Mouse (Mus musculus) layer of hippocampus, postnatal 36 days (tissue): ENCODE measurements around the gene Olfr224. TPM values are rescaled to one million over a fixed set of nuclear protein-coding genes. Genes with fewer than 3 reads are reported as not detected.

Experiments
- total RNA-seq, 2 experiments: library from RNA; stranded (reverse); gene quantifications; 2 replicates each; pipeline ENCODE4 v1.2.3; 2021

The Olfr224 gene
- total RNA-seq, 2 experiments from 2014 or later: not detected

Other genes with a start within 250 kb of the Olfr224 start
- 10 to 100 TPM; 44.0 to 51.2 TPM for gene Zfp672, start 240.2 kb downstream of the Olfr224 start, total RNA-seq
- gene Sh3bp5l, start 239.8 kb downstream of the Olfr224 start, total RNA-seq: 10 to 100 TPM; 50.3 to 52.9 TPM
- gene Lypd8, start 191.5 kb downstream of the Olfr224 start, total RNA-seq: under 1 TPM in 1 of 2 experiments, not detected in 1; 0.30 TPM
- not detected for gene 1810065E05Rik, start 149.4 kb downstream of the Olfr224 start, total RNA-seq
- gene Gm12253, start 138.0 kb downstream of the Olfr224 start, total RNA-seq: not detected
- not detected for gene Lypd9, start 117.6 kb downstream of the Olfr224 start, total RNA-seq
- gene Olfr30, start 108.3 kb downstream of the Olfr224 start, total RNA-seq: not detected
- gene Olfr332, start 78.0 kb downstream of the Olfr224 start, total RNA-seq: not detected
- gene Olfr331, start 68.0 kb downstream of the Olfr224 start, total RNA-seq: not detected
- not detected for gene Olfr330, start 35.7 kb downstream of the Olfr224 start, total RNA-seq
- gene Olfr329-ps, start 24.1 kb downstream of the Olfr224 start, total RNA-seq: not detected
- gene Olfr328, start 14.9 kb downstream of the Olfr224 start, total RNA-seq: under 1 TPM in 1 of 2 experiments, not detected in 1; 0.15 TPM
- not detected for gene Olfr325, start 7.2 kb upstream of the Olfr224 start, total RNA-seq
- gene Olfr324, start 24.6 kb upstream of the Olfr224 start, total RNA-seq: not detected
- not detected for gene 2210407C18Rik, start 45.5 kb upstream of the Olfr224 start, total RNA-seq
- gene Olfr323, start 59.9 kb upstream of the Olfr224 start, total RNA-seq: not detected
- gene Trim58, start 69.9 kb upstream of the Olfr224 start, total RNA-seq: not detected
- gene Olfr322, start 88.2 kb upstream of the Olfr224 start, total RNA-seq: not detected
- gene Olfr320, start 110.5 kb upstream of the Olfr224 start, total RNA-seq: not detected
- gene Olfr319, start 128.6 kb upstream of the Olfr224 start, total RNA-seq: not detected
- not detected for gene Olfr318, start 153.5 kb upstream of the Olfr224 start, total RNA-seq
- under 1 TPM in 1 of 2 experiments, not detected in 1; 0.20 TPM for gene Olfr317, start 168.7 kb upstream of the Olfr224 start, total RNA-seq
- gene Olfr316, start 182.2 kb upstream of the Olfr224 start, total RNA-seq: under 1 TPM; 0.45 to 0.48 TPM
- gene Olfr315, start 202.6 kb upstream of the Olfr224 start, total RNA-seq: not detected
- not detected for gene Olfr314, start 212.4 kb upstream of the Olfr224 start, total RNA-seq
- 1 to 10 TPM; 5.9 to 7.5 TPM for gene Fam183b, start 231.4 kb upstream of the Olfr224 start, total RNA-seq
- gene Olfr313, start 244.4 kb upstream of the Olfr224 start, total RNA-seq: not detected